Mouse (Mus musculus) embryonic facial prominence, embryonic 11.5 days (tissue): ENCODE measurements around the gene B4galnt1. TPM values are rescaled to one million over a fixed set of nuclear protein-coding genes. Genes with fewer than 3 reads are reported as not detected.

Experiments
- ATAC-seq: fragments of 200-750 bp; cut with Nextera tagmentation; replicated peaks from 2 replicates; pipeline ENCODE4 v1.8.0; 2017; ENCODE audit warnings: low read depth; ENCODE audit not compliant: insufficient number of reproducible peaks, low FRiP score, low TSS enrichment
- DNase-seq: peaks from one replicate; pipeline ENCODE4 v3.0.0-alpha.2; 2015; ENCODE audit warnings: low spot score
- H3K27ac ChIP-seq: fragments of 300-500 bp; sonication (generic); replicated peaks from 2 replicates; pipeline ENCODE4 v1.5.1; 2014; ENCODE audit warnings: mild to moderate bottlenecking, low read depth, low read length, control low read depth
- H3K27me3 ChIP-seq: fragments of 300-500 bp; sonication (generic); 2 replicates; pipeline ENCODE4 v1.6.1; 2014; ENCODE audit warnings: mild to moderate bottlenecking, low read length, moderate library complexity, mixed read lengths; ENCODE audit not compliant: control insufficient read depth, insufficient read depth
- H3K36me3 ChIP-seq: fragments of 300-500 bp; sonication (generic); replicated peaks from 2 replicates; pipeline ENCODE4 v1.6.1; 2014; ENCODE audit warnings: low read depth, mild to moderate bottlenecking, low read length, moderate library complexity, mixed read lengths; ENCODE audit not compliant: control insufficient read depth, insufficient read depth
- H3K4me1 ChIP-seq: fragments of 300-500 bp; sonication (generic); 2 replicates; pipeline ENCODE4 v1.6.1; 2014; ENCODE audit warnings: low read length, mixed read lengths; ENCODE audit not compliant: control insufficient read depth, insufficient read depth
- H3K4me2 ChIP-seq: fragments of 300-500 bp; sonication (generic); 2 replicates; pipeline ENCODE4 v1.6.1; 2014; ENCODE audit warnings: low read depth, mild to moderate bottlenecking, control low read depth, low read length, moderate library complexity
- H3K4me3 ChIP-seq: fragments of 300-500 bp; sonication (generic); 2 replicates; pipeline ENCODE4 v1.5.1; 2014; ENCODE audit warnings: low read depth, low read length, control low read depth
- H3K9ac ChIP-seq: fragments of 300-500 bp; sonication (generic); replicated peaks from 2 replicates; pipeline ENCODE4 v1.6.1; 2014; ENCODE audit warnings: mild to moderate bottlenecking, control low read depth, low read length
- H3K9me3 ChIP-seq: fragments of 300-500 bp; sonication (generic); replicated peaks from 2 replicates; pipeline ENCODE4 v1.6.1; 2016; ENCODE audit warnings: mild to moderate bottlenecking, low read length, inconsistent platforms, mixed read lengths; ENCODE audit not compliant: control insufficient read depth
- WGBS: fragments of 180-500 bp; shearing (Covaris S2); extraction: QIAGEN DNeasy Blood & Tissue Kit; methylation state at CpG from one replicate; pipeline ENCODE4 v1.1.7; 2014; 5-methylcytosine and 5-hydroxymethylcytosine counted together
- polyA plus RNA-seq: library from polyadenylated mRNA; unstranded; fragments of >200 nt; fragmentation: Nextera tagmentation; extraction: Ambion mirVana; gene quantifications from 2 replicates; pipeline ENCODE4 v1.2.1, GENCODE M21; 2014

The B4galnt1 gene
- polyA plus RNA-seq, 1 experiment from 2014 or later = 4.9 TPM

GRCm38 (mm10) chr10:127135118-127135836 is 29.7 kb upstream of the B4galnt1 start:
- ATAC-seq (no peak), DNase-seq (no peak)
- WGBS = 57% methylated on average over 8 of the region's 8 CpGs
- H3K27me3 ChIP-seq = no peaks in the 10 kb centered on the region
- H3K9ac ChIP-seq = no peak overlapping the region
- H3K27ac ChIP-seq = no peak overlapping the region
- H3K36me3 ChIP-seq = no peaks in the 10 kb centered on the region
- no peak overlapping the region for H3K4me2 ChIP-seq
- H3K9me3 ChIP-seq = no peaks in the 10 kb centered on the region
- H3K4me1 ChIP-seq = no peaks in the 10 kb centered on the region
- no peak overlapping the region for H3K4me3 ChIP-seq

GRCm38 (mm10) chr10:127136510-127136909 is 28.5 kb upstream of the B4galnt1 start:
- ATAC-seq (no peak), DNase-seq (no peak)
- Histone ChIP-seq H3K36me3 (no peaks in the 10 kb centered on the region), H3K27ac (no peak overlapping the region), H3K4me1 (no peaks in the 10 kb centered on the region), H3K9me3 (no peaks in the 10 kb centered on the region), H3K9ac (no peak overlapping the region), H3K27me3 (no peaks in the 10 kb centered on the region), H3K4me3 (no peak overlapping the region), H3K4me2 (no peak overlapping the region)
- 88% methylated on average over 4 of the region's 4 CpGs for WGBS

GRCm38 (mm10) chr10:127137896-127138295 is 27.1 kb upstream of the B4galnt1 start:
- Histone ChIP-seq H3K9ac (no peak overlapping the region), H3K4me3 (no peak overlapping the region), H3K36me3 (no peaks in the 10 kb centered on the region), H3K4me2 (no peak overlapping the region), H3K27me3 (no peaks in the 10 kb centered on the region), H3K4me1 (no peaks in the 10 kb centered on the region), H3K9me3 (no peaks in the 10 kb centered on the region), H3K27ac (no peak overlapping the region)
- 84% methylated on average over 3 of the region's 3 CpGs for WGBS
- DNase-seq (no peak), ATAC-seq (no peak)

GRCm38 (mm10) chr10:127138328-127139141 is 26.5 kb upstream of the B4galnt1 start:
- H3K9me3 ChIP-seq = no peaks in the 10 kb centered on the region

GRCm38 (mm10) chr10:127140971-127141370 is 24.1 kb upstream of the B4galnt1 start:
- H3K36me3 ChIP-seq = no peaks in the 10 kb centered on the region
- ATAC-seq (no peak), DNase-seq (no peak)
- H3K27me3 ChIP-seq = no peaks in the 10 kb centered on the region
- H3K9me3 ChIP-seq = no peaks in the 10 kb centered on the region
- H3K9ac ChIP-seq = no peak overlapping the region
- H3K4me2 ChIP-seq = no peak overlapping the region
- WGBS = 83% methylated on average over 11 of the region's 11 CpGs
- no peak overlapping the region for H3K27ac ChIP-seq
- H3K4me1 ChIP-seq = no peaks in the 10 kb centered on the region
- H3K4me3 ChIP-seq = no peak overlapping the region

More at GRCm38 (mm10) chr10:127138328-127139141, 26.5 kb upstream of the B4galnt1 start:
- Histone ChIP-seq H3K9ac (no peak overlapping the region), H3K4me2 (no peak overlapping the region), H3K36me3 (no peaks in the 10 kb centered on the region), H3K4me3 (no peak overlapping the region), H3K27ac (no peak overlapping the region), H3K4me1 (no peaks in the 10 kb centered on the region), H3K27me3 (no peaks in the 10 kb centered on the region)
- WGBS = 90% methylated on average over 18 of the region's 18 CpGs
- DNase-seq = no peak
- no peak for ATAC-seq

GRCm38 (mm10) chr10:127141500-127141899 is 23.5 kb upstream of the B4galnt1 start:
- no peak overlapping the region for H3K4me3 ChIP-seq
- WGBS = 66% methylated on average over 8 of the region's 8 CpGs

GRCm38 (mm10) chr10:127143228-127143627 is 21.8 kb upstream of the B4galnt1 start:
- DNase-seq = no peak
- ATAC-seq = no peak
- no peak overlapping the region for H3K4me3 ChIP-seq
- WGBS = 82% methylated on average over 8 of the region's 8 CpGs
- no peak overlapping the region for H3K9ac ChIP-seq
- H3K4me2 ChIP-seq = no peak overlapping the region
- no peaks in the 10 kb centered on the region for H3K9me3 ChIP-seq
- no peak overlapping the region for H3K27ac ChIP-seq
- no peaks in the 10 kb centered on the region for H3K4me1 ChIP-seq
- no peaks in the 10 kb centered on the region for H3K36me3 ChIP-seq
- H3K27me3 ChIP-seq = no peaks in the 10 kb centered on the region

More at GRCm38 (mm10) chr10:127141500-127141899, 23.5 kb upstream of the B4galnt1 start:
- Histone ChIP-seq H3K4me1 (no peaks in the 10 kb centered on the region), H3K36me3 (no peaks in the 10 kb centered on the region), H3K27ac (no peak overlapping the region), H3K9me3 (no peaks in the 10 kb centered on the region), H3K4me2 (no peak overlapping the region), H3K27me3 (no peaks in the 10 kb centered on the region), H3K9ac (no peak overlapping the region)
- no peak for ATAC-seq
- DNase-seq = no peak

- 88% methylated on average over 7 of the region's 7 CpGs for WGBS
- ATAC-seq = no peak
- Histone ChIP-seq H3K4me3 (no peak overlapping the region), H3K9me3 (no peaks in the 10 kb centered on the region), H3K4me2 (no peak overlapping the region), H3K9ac (no peak overlapping the region), H3K4me1 (no peaks in the 10 kb centered on the region), H3K27me3 (no peaks in the 10 kb centered on the region), H3K27ac (no peak overlapping the region), H3K36me3 (no peaks in the 10 kb centered on the region)
- DNase-seq = no peak
Measured at GRCm38 (mm10) chr10:127144536-127144935, 20.5 kb upstream of the B4galnt1 start.
